22 mouse cellular contexts compared by ENCODE assay signal in genomic region chr9:99145756-99146155, GRCm38 (mm10). TPM values are rescaled to one million over a fixed set of nuclear protein-coding genes. Genes with fewer than 3 reads are reported as not detected.
DNase-seq lines count a peak whose midpoint lies in the region; ATAC-seq lines count a peak whose summit lies in the region.
"Had no signal": no experiment of that assay in that cellular context is flagged by ENCODE, and none has a peak within 500 bp of the region (broad histone marks: within the 10 kb centered on the region; RNA-seq: fewer than 3 reads in every experiment).

No protein-coding gene starts in this region.

- H3K36me3 ChIP-seq in intestine, embryonic 15.5 days: no peaks in the 10 kb centered on the region
- H3K36me3 ChIP-seq: heart, embryonic 15.5 days; lung, embryonic 15.5 days; midbrain, embryonic 10.5 days had no signal

- no peak overlapping the region for H3K27ac ChIP-seq in intestine, embryonic 15.5 days
- H3K27ac ChIP-seq: heart, embryonic 15.5 days; hindbrain, embryonic 14.5 days; lung, embryonic 15.5 days; midbrain, embryonic 10.5 days; stomach, postnatal 0 days had no signal

- DNase-seq in adrenal gland, postnatal 14 days: peak; percentile 19
- no peak for DNase-seq in adrenal gland, postnatal 25 days
- DNase-seq in left cerebral cortex, postnatal 25 days (ENCODE audit: low spot score in 2 of 2): peak; percentile 7 to 55
- DNase-seq in left cerebral cortex, postnatal 10 days (ENCODE audit: extremely low spot score in 1 of 2, low spot score in 2 of 2): no peak
- peak; percentile 24 for DNase-seq in Muller cell, postnatal 12 days (ENCODE audit: inconsistent ontology term)
- DNase-seq in lung, postnatal 25 days (ENCODE audit: low spot score): peak; percentile 57
- DNase-seq in T-cell, adult 2 months (ENCODE audit: low spot score): no peak
- DNase-seq: B cell, adult 2 months; cerebellum, postnatal 10 days; forebrain, postnatal 0 days; gastrocnemius, postnatal 10 days; kidney, adult 11 months; kidney, postnatal 25 days; thymus, postnatal 36 days had no signal

- no peaks in the 10 kb centered on the region for H3K27me3 ChIP-seq in intestine, embryonic 15.5 days (replicated peaks)
- H3K27me3 ChIP-seq: heart, embryonic 15.5 days had no signal

- H3K4me2 ChIP-seq in intestine, embryonic 15.5 days (replicated peaks): no peak overlapping the region
- H3K4me2 ChIP-seq: heart, embryonic 15.5 days; hindbrain, embryonic 14.5 days; lung, embryonic 15.5 days had no signal

- 43% methylated on average over 6 of the region's 6 CpGs for WGBS in intestine, embryonic 15.5 days

- ATAC-seq in intestine, embryonic 15.5 days: no peak
- ATAC-seq: activated CD4-positive, CD25-positive, alpha-beta regulatory T cell, adult 4 months; forebrain, postnatal 0 days had no signal

- peaks cover 2% of the 10 kb centered on the region; the same call in 1 of the 2 replicates for H3K4me1 ChIP-seq in intestine, embryonic 15.5 days (replicated peaks)

- H3K9me3 ChIP-seq in intestine, embryonic 15.5 days: no peaks in the 10 kb centered on the region
- H3K9me3 ChIP-seq: heart, embryonic 15.5 days; lung, embryonic 15.5 days; midbrain, embryonic 10.5 days had no signal

- no peak overlapping the region for H3K9ac ChIP-seq in intestine, embryonic 15.5 days
- H3K9ac ChIP-seq: forebrain, postnatal 0 days; heart, embryonic 15.5 days; hindbrain, embryonic 14.5 days; lung, embryonic 15.5 days had no signal

- intact Hi-C loops in left cerebral cortex, postnatal 25 days (cut with DNase I): no loop called here
- intact Hi-C loops in left cerebral cortex, postnatal 10 days (cut with DNase I): no loop called here

- H3K4me3 ChIP-seq in intestine, embryonic 15.5 days (replicated peaks): no peak overlapping the region
- H3K4me3 ChIP-seq: erythroblast, embryonic 14.5 days; heart, embryonic 15.5 days; lung, embryonic 15.5 days; midbrain, embryonic 10.5 days had no signal

RNA-seq across cellular contexts. Expression of gene Pik3cb, which starts 5.3 kb away (rescaled TPM):
- 12.1 and 12.2 TPM in 2 replicates for total RNA-seq in adrenal gland, postnatal 14 days (2021)
- 15.0 and 15.2 TPM in 2 replicates for total RNA-seq in adrenal gland, postnatal 25 days (2021)
- total RNA-seq in left cerebral cortex, postnatal 25 days (2021): 10 to 100 TPM; 25.6 to 26.1 TPM
- total RNA-seq in left cerebral cortex, postnatal 10 days (2021): 10 to 100 TPM; 18.8 to 19.0 TPM
- polyA plus RNA-seq in intestine, embryonic 15.5 days (2015; fragmentation: Nextera tagmentation; extraction: Ambion mirVana): 1.1 and 1.4 TPM in 2 replicates

Comparison
In these comparisons a context has a peak if more than half of its experiments do, and no peak if none do; other contexts are left out.
1. DNase-seq: peak in adrenal gland, postnatal 14 days (single experiment), left cerebral cortex, postnatal 25 days (2 of 2), Muller cell, postnatal 12 days (single experiment) and lung, postnatal 25 days (single experiment); none in adrenal gland, postnatal 25 days (single experiment), left cerebral cortex, postnatal 10 days (0 of 2) and T-cell, adult 2 months (single experiment).